Mouse (Mus musculus): Measurements from ENCODE around the gene Slc2a10. TPM values are rescaled to one million over a fixed set of nuclear protein-coding genes. Genes with fewer than 3 reads are reported as not detected.

Slc2a10 gene
- polyA plus RNA-seq, 2 experiments = 0.13 to 0.23 TPM

GRCm38 (mm10) chr2:165482003-165482402, 21.6 kb upstream of the Slc2a10 start:
- H3K9ac ChIP-seq (replicated peaks) = no peak overlapping the region
- H3K27me3 ChIP-seq (ENCODE audit: control insufficient read depth, insufficient read depth, low read length) = no peaks in the 10 kb centered on the region
- H3K27ac ChIP-seq = no peak overlapping the region
- H3K4me1 ChIP-seq (replicated peaks; ENCODE audit: control insufficient read depth in 2 of 2, insufficient read depth in 2 of 2, low read length in 1 of 2) = 0 out of 4 replicates have a peak, but pooled peaks cover 0 to 2% of the 10 kb centered on the region in 2 experiments
- H3K36me3 ChIP-seq (replicated peaks; ENCODE audit: control insufficient read depth, insufficient read depth, low read depth) = no peaks in the 10 kb centered on the region
- no peak for TF ChIP-seq EP300 (IDR thresholded peaks at IDR 0.05; ENCODE audit: low read depth)
- no peak for TF ChIP-seq CTCF (IDR thresholded peaks at IDR 0.05; ENCODE audit: low read depth)
- ATAC-seq (ENCODE audit: insufficient read depth) (no peak), DNase-seq (ENCODE audit: low read depth in 3 of 3, low spot score in 3 of 3) (no peak)
- WGBS (ENCODE audit: insufficient replicate concordance) = 54% methylated on average over 8 of the region's 8 CpGs
- no peaks in the 10 kb centered on the region for H3K9me3 ChIP-seq (ENCODE audit: control insufficient read depth, low read length)
- no peak overlapping the region for H3K4me3 ChIP-seq (ENCODE audit: insufficient read depth in 1 of 2, low read depth in 2 of 2, low read length in 2 of 2)
- H3K4me2 ChIP-seq (ENCODE audit: low read depth) = no peak overlapping the region

GRCm38 (mm10) chr2:165484152-165484551, 19.4 kb upstream of the Slc2a10 start:
- ATAC-seq (ENCODE audit: insufficient read depth) (no peak), DNase-seq (ENCODE audit: low read depth in 3 of 3, low spot score in 3 of 3) (no peak)
- 45% methylated on average over 6 of the region's 6 CpGs for WGBS (ENCODE audit: insufficient replicate concordance)
- 0 out of 4 replicates have a peak, but pooled peaks cover 0 to 2% of the 10 kb centered on the region in 2 experiments for H3K4me1 ChIP-seq (replicated peaks; ENCODE audit: control insufficient read depth in 2 of 2, insufficient read depth in 2 of 2, low read length in 1 of 2)
- H3K27me3 ChIP-seq (ENCODE audit: control insufficient read depth, insufficient read depth, low read length) = no peaks in the 10 kb centered on the region
- no peak for TF ChIP-seq EP300 (IDR thresholded peaks at IDR 0.05; ENCODE audit: low read depth)
- no peak for TF ChIP-seq CTCF (IDR thresholded peaks at IDR 0.05; ENCODE audit: low read depth)
- H3K9me3 ChIP-seq (ENCODE audit: control insufficient read depth, low read length) = no peaks in the 10 kb centered on the region
- no peak overlapping the region for H3K4me2 ChIP-seq (ENCODE audit: low read depth)
- H3K4me3 ChIP-seq (ENCODE audit: insufficient read depth in 1 of 2, low read depth in 2 of 2, low read length in 2 of 2) = no peak overlapping the region
- no peaks in the 10 kb centered on the region for H3K36me3 ChIP-seq (replicated peaks; ENCODE audit: control insufficient read depth, insufficient read depth, low read depth)
- H3K9ac ChIP-seq (replicated peaks) = no peak overlapping the region
- no peak overlapping the region for H3K27ac ChIP-seq

GRCm38 (mm10) chr2:165485826-165486225, 17.8 kb upstream of the Slc2a10 start:
- Histone ChIP-seq H3K27me3 (ENCODE audit: control insufficient read depth, insufficient read depth, low read length) (no peaks in the 10 kb centered on the region), H3K36me3 (replicated peaks; ENCODE audit: control insufficient read depth, insufficient read depth, low read depth) (no peaks in the 10 kb centered on the region), H3K4me3 (ENCODE audit: insufficient read depth in 1 of 2, low read depth in 2 of 2, low read length in 2 of 2) (no peak overlapping the region), H3K9me3 (ENCODE audit: control insufficient read depth, low read length) (no peaks in the 10 kb centered on the region), H3K4me1 (replicated peaks; ENCODE audit: control insufficient read depth in 2 of 2, insufficient read depth in 2 of 2, low read length in 1 of 2) (0 out of 4 replicates have a peak, but pooled peaks cover 0 to 2% of the 10 kb centered on the region in 2 experiments), H3K27ac (no peak overlapping the region), H3K4me2 (ENCODE audit: low read depth) (no peak overlapping the region), H3K9ac (replicated peaks) (no peak overlapping the region)
- WGBS (ENCODE audit: insufficient replicate concordance) = 53% methylated on average over 3 of the region's 3 CpGs
- TF ChIP-seq EP300 (IDR thresholded peaks at IDR 0.05; ENCODE audit: low read depth) = no peak
- no peak for TF ChIP-seq CTCF (IDR thresholded peaks at IDR 0.05; ENCODE audit: low read depth)
- DNase-seq (ENCODE audit: low read depth in 3 of 3, low spot score in 3 of 3) (no peak), ATAC-seq (ENCODE audit: insufficient read depth) (no peak)

- no peaks in the 10 kb centered on the region for H3K36me3 ChIP-seq (replicated peaks; ENCODE audit: control insufficient read depth, insufficient read depth, low read depth)
- WGBS (ENCODE audit: insufficient replicate concordance) = 65% methylated on average over 5 of the region's 5 CpGs
- no peak overlapping the region for H3K27ac ChIP-seq
- no peaks in the 10 kb centered on the region for H3K27me3 ChIP-seq (ENCODE audit: control insufficient read depth, insufficient read depth, low read length)
- H3K4me3 ChIP-seq (ENCODE audit: insufficient read depth in 1 of 2, low read depth in 2 of 2, low read length in 2 of 2) = no peak overlapping the region
- H3K4me1 ChIP-seq (replicated peaks; ENCODE audit: control insufficient read depth in 2 of 2, insufficient read depth in 2 of 2, low read length in 1 of 2) = 0 out of 4 replicates have a peak, but pooled peaks cover 0 to 2% of the 10 kb centered on the region in 2 experiments
- H3K4me2 ChIP-seq (ENCODE audit: low read depth) = no peak overlapping the region
- H3K9ac ChIP-seq (replicated peaks) = no peak overlapping the region
- DNase-seq (ENCODE audit: low read depth in 3 of 3, low spot score in 3 of 3) (no peak), ATAC-seq (ENCODE audit: insufficient read depth) (no peak)
- no peaks in the 10 kb centered on the region for H3K9me3 ChIP-seq (ENCODE audit: control insufficient read depth, low read length)
- TF ChIP-seq CTCF (IDR thresholded peaks at IDR 0.05; ENCODE audit: low read depth) = no peak
- TF ChIP-seq EP300 (IDR thresholded peaks at IDR 0.05; ENCODE audit: low read depth) = no peak
Observed at GRCm38 (mm10) chr2:165486401-165486800, 17.2 kb upstream of the Slc2a10 start.

GRCm38 (mm10) chr2:165486881-165487535, 16.6 kb upstream of the Slc2a10 start:
- Histone ChIP-seq H3K9ac (replicated peaks) (no peak overlapping the region), H3K27ac (no peak overlapping the region), H3K9me3 (ENCODE audit: control insufficient read depth, low read length) (no peaks in the 10 kb centered on the region), H3K4me3 (ENCODE audit: insufficient read depth in 1 of 2, low read depth in 2 of 2, low read length in 2 of 2) (no peak overlapping the region), H3K27me3 (ENCODE audit: control insufficient read depth, insufficient read depth, low read length) (no peaks in the 10 kb centered on the region), H3K4me1 (replicated peaks; ENCODE audit: control insufficient read depth in 2 of 2, insufficient read depth in 2 of 2, low read length in 1 of 2) (peaks cover 0 to 2% of the 10 kb centered on the region in 2 experiments; a peak in 1 of 4 replicates), H3K4me2 (ENCODE audit: low read depth) (no peak overlapping the region), H3K36me3 (replicated peaks; ENCODE audit: control insufficient read depth, insufficient read depth, low read depth) (no peaks in the 10 kb centered on the region)
- 14% methylated on average over 8 of the region's 8 CpGs for WGBS (ENCODE audit: insufficient replicate concordance)
- ATAC-seq (ENCODE audit: insufficient read depth) (peak; percentile 27; the same call in 1 of the 2 replicates), DNase-seq (ENCODE audit: low read depth in 3 of 3, low spot score in 3 of 3) (no peak)
- TF ChIP-seq CTCF (IDR thresholded peaks at IDR 0.05; ENCODE audit: low read depth) (peak; percentile 92), EP300 (IDR thresholded peaks at IDR 0.05; ENCODE audit: low read depth) (no peak)
